Mouse (Mus musculus): ENCODE measurements around the gene Traf3ip1.

The Traf3ip1 gene

DNA sequence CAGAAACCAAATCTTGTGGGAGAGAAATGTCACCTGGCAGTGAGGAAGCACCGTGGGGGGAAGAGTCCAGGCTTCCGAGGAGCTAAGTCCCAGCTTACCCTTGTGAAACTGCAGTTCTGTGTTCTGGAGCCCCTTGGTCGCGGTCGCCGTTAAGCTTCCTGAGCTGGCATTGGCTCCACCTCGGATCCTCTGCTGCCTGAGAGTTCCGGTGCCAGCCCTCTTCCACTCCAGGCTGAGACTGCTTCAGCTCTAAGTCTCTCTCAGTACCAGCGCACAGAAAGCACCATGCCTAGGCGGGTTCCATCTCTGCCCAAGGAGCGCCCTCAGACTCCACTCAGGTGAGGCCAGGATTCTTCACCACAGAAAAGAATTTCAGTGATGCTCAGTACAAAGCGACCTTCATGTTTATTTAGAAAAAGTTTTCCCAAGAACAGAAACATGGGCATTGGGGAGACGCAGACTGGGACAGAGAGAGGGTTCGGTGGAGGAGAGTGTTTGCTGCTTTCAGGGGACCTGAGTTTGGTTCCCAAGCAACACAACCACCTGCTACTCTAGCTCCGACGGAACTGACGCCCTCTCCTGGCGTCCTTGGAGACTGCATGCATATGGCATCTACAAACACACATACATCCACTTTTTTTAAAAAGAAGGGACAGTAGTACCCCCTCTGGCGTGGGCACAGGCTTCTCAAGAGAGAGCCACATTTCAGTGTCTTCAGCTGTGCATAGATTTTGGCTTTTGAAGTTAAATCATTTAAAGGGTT lies 39.7 kb downstream of the Traf3ip1 start:
- no peak for DNase-seq (ENCODE audit: low read depth, low spot score)

DNA sequence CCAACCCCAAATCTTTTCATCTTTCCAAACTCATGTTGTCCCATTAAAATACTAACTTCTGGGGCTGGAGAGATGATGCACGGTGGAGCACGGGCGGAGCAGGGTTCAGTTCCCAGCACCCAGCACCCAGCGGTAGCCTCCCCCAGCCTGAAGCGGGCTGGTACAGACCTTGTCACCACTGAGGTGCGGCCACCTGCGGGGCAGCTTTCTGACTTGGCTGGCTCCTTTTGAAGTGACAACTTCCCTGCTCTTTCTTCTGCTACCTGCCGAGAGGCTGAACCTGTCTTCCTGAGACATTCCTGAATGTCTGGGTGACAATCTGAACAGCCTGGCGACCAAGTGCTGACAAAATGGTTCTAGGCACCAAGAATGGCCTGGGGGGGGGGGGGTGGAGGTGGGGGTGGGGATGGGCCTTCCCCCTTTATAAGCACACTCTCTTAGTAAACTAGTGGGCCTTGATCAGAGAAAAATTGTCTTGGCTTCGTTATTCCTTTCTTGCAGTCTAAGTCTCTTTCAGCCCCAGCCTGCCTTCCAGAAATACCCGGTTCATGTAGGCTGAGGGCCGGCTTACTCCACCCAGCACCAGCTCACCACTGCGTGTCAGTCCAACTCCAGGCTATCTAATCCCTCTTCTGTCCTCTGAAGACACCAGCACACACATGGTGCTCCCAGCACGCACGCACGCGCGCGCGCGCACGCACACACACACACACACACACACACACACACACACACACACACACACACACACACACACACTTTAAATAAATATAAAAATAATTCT lies 43.5 kb downstream of the Traf3ip1 start:
- DNase-seq (ENCODE audit: low read depth, low spot score) = no peak

DNA sequence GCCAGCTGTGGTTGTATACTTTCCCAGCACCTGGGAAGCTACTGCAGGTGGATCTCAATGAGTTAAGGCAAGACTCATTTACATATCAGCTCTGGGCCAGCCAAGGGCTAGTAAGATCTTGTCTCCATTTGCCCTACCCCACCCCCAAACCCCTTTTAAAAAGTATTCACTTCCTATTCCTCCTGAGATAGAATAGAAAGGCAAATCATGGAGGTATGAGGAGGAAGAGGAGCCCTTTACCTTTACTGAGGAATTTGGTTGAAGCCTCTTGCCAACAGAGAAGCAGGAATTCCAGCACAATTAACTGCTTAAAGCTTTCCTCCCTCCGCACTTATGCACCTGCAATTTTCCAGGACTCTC lies 44.1 kb downstream of the Traf3ip1 start:
- DNase-seq (ENCODE audit: low read depth, low spot score) = no peak

DNA sequence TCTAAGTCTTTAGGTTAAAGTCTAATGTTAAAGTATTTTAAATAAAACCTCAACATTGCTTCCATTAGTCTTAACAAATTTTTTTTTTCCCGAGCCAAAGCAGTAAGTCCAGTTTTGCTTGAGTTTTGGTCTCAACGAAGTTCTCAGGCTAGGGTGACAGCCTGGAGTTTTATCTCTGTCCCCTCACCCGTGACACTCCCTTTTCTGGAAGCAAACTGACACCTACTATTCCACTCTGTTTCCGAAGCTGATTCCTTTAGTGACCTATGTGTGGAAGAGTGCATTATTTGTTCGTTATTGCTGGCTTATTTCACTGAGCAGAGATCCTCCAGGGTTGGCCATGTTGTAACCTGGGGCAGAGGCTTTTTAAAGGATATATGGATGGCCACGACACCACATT lies 44.8 kb downstream of the Traf3ip1 start:
- DNase-seq (ENCODE audit: low read depth, low spot score) = no peak

DNA sequence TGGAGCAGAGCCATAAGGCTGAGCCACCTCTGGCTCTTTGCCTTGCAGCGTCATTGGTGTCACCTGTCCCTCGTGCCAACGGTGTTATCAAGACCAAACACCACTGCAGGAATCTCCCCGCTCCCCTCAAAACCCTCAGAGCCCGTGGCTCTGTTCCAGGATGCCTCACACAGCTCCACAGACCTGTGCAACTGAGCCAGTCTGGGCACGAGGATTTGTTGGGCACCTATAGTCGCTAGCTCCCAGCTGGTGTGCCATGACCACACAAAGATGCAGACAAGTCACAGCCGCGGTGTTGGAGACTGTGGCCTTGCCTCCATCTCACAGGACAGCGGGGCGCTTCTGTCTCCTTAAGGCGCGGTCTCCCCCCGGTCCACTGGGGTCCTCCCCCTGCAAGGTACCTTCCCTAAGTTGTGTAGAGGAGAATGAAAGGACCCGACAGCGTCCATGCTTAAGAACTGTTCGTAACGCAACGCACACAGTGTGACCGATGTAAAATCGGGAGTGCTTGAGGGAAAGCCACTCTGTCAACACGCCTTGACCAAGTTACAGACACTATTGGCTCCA lies 45.3 kb downstream of the Traf3ip1 start:
- no peak for DNase-seq (ENCODE audit: low read depth, low spot score)

DNA sequence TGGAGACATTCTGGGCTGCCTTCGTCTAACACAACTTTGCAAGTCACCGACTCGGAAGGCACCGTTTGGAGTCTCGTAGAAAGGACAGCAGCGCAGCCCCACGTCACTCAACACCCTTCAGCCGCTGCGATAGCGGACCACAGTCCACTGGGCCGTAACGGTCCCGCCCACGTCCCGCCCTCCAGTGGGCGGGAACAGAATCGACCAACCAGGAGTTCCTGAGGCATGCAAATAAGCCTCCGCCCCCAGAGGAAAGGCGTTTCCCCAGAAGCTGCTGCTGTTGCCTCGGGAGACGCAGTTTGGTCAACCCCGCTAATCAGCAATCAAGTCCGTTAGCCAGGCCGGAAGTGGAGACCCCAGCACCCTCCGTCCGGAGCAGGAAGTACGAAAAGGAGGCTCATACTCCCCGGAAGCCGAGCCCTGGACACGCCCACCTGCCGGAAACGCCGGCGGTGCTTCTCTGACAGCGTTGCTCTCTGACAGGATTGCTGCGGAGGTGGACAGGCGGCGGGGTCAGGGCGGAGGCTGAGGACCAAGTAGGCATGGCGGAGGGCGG lies 45.9 kb downstream of the Traf3ip1 start, which contains the start of gene Asb1:
Gene Asb1, plus strand, starts transcription at position 274 of the 556 bp plus-strand sequence.
- peak; percentile 97 for DNase-seq (ENCODE audit: low read depth, low spot score)

DNA sequence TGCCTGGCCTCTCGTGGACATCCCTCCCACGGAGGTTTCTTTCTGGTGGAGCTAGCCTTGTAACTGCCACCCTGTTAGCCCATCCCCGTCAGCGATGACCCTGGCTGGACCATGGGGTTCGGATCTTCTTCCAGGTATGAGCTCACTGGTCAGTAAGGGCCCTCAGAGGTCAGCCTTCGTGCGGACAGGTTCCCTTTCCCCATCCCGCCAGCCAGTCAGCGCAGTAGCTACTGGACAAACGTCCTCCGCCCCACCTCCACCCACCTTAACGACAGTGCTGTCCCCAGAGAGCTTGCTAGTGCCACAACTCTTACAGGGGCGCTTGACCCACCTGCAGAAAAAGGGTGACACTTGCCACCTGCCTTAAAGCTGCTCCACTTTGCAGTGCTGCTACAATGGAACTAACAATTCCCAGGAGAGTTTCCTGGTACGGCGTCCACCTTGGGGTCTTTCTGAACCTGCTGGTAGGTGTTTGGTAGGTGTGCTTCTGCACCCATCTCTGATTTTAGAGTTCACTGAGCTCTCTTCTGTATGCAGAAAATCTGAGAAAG lies 46.7 kb downstream of the Traf3ip1 start:
- no peak for DNase-seq (ENCODE audit: low read depth, low spot score)

DNA sequence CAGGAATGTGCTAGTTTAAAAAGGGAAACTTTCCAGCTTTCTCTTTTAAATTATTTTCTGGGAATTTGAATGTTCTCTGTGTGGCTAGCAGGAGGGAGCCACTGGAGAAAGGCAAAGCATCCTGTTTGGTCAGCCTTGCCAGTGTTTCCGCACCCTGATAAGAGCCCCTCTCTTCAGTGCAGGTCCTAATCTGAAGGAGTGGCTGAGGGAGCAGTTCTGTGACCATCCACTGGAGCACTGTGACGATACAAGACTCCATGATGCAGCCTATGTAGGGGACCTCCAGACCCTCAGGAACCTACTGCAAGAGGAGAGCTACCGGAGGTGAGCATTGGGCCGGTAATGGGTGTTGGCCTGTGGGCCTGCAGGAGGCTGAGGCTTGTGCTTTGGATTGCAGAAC lies 49.5 kb downstream of the Traf3ip1 start:
- DNase-seq (ENCODE audit: low read depth, low spot score) = no peak

DNA sequence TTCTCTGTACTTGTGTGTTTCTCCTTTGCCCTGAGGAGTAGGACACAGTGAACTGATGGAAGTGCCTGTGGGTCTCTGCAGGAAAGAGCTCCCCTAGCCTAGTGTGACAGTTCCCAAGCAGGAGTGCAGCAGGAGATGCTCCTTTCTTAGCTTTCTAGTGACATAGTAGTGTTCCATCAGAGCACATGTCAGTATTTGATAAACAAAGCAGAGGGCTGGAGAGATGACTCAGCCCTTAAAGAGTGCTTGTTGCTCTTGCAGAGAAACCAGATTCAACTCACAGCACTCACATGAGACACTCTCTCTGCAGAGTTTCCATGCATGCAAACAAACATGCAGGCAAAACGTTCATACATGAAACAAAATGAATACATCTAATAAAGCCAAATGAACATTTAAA lies 50.8 kb downstream of the Traf3ip1 start:
- DNase-seq (ENCODE audit: low read depth, low spot score) = no peak

DNA sequence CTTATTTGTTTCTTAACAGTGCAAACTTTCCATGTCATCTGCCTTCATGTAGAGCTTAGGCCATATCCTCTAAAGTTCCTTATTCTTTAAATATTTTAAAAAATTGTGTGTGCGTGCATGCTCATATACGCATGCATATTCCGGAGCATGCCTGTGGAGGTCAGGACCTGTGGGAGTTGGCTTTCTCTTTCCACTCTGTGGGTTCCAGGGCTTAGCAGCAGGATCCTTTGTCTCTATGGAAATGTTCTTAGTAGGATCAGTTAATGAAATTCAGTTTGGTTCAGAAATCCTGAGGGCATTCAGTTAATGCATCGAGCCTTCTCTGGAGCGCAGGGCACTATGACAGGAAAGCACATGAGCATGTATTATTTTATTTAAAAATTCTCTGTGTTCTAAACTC lies 53.1 kb downstream of the Traf3ip1 start:
- no peak for DNase-seq (ENCODE audit: low read depth, low spot score)

DNA sequence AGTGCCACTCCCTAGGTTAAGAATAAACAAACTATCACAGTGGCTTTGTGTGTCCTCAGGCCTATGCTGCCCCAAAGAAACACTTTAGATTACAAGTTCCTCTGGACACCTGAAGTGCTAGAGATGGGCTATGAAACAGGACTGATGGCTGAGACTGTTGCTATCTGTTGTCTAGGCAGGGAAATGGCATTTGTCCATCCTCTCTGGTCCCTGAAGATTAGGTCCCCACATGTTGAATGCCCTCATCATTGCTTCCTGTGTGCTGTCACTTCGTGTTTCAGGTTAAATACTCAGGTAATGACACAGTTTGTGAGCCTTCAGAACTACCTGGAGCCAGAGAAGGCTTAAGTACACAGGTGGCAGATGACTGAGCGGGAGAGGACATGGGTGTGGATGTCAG lies 54.6 kb downstream of the Traf3ip1 start:
- DNase-seq (ENCODE audit: low read depth, low spot score) = no peak

DNA sequence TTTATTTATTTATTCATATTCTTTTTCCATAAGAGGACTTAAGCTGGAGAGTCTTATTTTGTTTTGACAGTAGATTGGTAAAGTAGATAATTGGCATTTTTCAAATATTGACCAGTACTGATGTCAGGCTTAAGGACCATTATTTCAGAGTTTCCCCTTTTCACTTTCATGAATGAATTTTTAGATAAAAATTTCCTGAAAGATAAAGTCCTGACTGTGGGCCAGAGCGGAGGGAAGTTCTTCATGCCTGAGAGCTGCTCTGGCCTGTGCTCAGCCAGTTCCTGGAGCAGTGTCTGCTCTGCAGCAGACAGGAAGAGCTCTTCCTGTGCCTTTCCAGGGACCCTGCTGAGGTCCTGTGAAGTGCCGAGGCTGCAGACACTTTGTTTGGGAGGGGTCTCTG lies 62.7 kb downstream of the Traf3ip1 start:
- DNase-seq (ENCODE audit: low read depth, low spot score) = no peak

DNA sequence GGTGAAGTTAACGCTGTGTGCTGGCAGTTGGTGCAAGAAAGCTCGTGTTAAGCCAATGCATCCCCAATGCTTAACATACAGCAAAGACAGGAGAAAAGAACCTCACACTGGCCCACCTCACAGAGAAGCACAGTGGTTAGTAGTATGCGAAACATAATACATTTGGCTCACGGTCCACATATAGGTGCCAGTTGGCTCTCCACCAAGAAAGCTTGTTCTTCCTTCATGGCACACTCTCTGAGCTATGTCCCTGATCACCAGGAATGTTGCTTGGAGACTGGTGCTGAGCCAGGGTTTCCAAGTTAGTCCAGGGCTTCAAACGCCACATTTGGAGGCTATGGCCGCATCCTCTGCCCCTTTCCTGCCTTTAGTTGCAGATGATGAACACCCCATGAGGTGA lies 66.8 kb downstream of the Traf3ip1 start:
- DNase-seq (ENCODE audit: low read depth, low spot score) = no peak

DNA sequence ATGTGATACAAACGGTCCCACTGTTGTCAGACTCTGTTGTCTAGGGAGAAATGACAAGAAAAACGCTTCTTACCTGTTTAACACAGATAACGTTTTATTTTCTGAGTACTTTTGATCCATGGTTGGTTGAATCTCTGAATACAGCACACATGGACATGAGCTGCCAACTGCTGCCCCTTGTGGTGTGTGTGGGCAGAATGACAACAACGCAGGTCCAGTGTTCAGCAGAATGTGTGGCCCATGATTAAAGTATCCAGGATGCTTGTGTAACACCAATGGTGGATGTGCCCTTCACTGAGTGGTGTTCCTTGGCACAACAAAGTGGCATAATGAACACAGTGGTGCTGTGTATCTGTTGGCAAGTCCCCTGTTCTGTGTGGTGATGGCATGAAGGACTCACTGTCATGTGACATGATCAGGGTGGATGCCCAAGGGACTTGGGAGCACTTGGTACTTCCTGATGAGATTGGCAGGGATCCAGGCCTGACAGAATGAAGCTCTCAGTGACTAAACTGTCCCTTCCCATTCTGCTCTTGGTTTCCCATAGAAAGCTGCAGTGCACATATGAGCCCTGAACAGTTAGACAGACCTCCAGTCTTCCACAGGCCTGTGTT lies 68.6 kb downstream of the Traf3ip1 start:
- no peak for DNase-seq (ENCODE audit: low read depth, low spot score)

DNA sequence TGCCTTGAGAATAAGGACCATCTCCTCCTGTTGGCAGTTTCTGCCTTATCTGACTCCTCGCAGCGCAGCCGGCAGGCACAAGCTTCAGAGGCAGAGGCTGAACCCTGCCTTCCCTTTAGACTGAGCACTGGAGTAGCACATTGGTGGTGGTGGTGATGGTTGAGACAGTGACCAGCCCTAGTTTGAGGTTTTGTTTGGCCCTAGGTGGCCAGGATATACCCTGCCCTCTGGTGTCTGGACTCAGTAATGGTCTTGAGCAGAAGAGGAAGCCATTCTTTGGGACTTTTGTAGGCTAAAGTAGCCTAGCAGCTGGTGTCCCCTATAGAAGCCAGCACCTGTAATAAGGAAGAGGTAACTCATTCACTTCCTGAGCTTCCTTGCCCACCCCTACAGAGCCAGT lies 69.6 kb downstream of the Traf3ip1 start:
- DNase-seq (ENCODE audit: low read depth, low spot score) = no peak

DNA sequence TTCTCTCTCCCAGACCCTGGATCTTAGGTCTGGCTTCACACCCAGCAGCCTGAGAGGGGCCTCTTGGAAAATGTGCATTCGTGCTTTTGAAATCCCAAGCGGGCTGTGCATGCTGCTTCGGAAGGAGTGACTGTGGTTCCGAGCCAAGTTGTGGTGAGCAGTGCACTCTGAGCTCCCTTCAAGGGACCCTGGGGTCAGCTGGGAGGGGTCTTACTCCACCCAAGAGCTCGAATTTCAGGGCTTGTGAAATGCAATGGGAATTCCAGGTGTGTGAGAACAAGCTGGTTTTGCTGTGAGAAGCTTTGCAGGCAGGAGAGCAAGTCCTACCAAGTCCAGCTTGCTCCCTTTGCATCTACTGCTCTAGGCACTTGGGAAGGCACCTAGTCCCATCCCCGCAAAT lies 70.2 kb downstream of the Traf3ip1 start:
- no peak for DNase-seq (ENCODE audit: low read depth, low spot score)

DNA sequence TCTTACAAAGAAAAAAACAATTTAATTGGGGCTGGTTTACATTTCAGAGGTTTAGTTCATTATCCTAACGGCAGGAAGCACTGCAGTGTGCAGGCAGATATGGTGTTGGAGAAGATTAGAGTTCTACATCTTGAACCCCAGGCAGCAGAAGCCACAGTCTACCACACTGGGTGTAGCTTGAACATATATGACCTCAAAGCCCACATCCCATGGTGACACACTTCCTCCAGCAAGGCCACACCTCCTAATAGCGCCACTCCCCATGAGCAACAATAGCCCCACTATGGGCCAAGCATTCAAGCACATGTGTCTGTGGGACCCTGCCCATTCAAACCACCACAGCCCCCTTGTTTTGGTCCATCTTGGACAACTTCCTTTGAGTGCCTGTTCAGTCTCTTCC lies 72.8 kb downstream of the Traf3ip1 start:
- DNase-seq (ENCODE audit: low read depth, low spot score) = no peak

DNA sequence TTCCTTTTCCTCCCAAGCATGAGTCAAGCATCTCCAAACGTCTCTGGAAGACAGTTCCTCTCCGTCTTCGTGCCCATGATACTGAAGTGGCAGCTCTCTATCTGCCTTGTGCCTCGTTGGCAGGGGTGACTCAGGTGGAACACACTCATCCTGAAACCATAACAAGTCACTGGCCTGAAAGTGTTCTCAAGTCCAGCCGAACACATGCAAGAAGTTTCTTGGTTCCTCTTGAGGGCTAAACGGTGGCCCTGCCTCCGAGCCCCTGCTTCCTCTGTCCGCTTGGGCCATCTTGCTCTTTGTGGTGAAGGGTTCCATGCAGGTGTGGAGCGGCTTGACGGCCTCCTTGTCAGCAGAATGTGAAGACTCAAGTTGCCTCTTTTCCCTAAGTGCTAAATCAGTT lies 78.0 kb downstream of the Traf3ip1 start:
- DNase-seq (ENCODE audit: low read depth, low spot score) = no peak

DNA sequence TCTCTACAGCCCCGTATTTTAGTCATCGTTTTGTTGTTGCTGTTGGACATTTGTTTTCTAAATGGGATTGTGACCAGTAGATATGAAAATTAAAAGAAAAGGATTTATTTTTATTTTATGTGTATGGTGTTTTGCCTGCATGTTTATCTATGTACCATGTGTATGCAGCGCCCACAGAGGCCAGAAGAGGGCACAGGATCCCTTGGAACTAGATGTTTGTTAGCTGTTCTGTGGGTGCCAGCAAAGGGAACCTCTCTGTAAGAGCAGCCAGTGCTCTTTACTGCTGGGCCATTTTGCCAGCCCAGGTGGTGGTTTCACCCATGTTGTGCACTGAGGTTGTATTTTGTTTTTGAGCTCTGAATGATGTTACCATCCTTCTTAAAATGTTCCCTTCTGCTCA lies 79.8 kb downstream of the Traf3ip1 start:
- DNase-seq (ENCODE audit: low read depth, low spot score) = peak; percentile 21

DNA sequence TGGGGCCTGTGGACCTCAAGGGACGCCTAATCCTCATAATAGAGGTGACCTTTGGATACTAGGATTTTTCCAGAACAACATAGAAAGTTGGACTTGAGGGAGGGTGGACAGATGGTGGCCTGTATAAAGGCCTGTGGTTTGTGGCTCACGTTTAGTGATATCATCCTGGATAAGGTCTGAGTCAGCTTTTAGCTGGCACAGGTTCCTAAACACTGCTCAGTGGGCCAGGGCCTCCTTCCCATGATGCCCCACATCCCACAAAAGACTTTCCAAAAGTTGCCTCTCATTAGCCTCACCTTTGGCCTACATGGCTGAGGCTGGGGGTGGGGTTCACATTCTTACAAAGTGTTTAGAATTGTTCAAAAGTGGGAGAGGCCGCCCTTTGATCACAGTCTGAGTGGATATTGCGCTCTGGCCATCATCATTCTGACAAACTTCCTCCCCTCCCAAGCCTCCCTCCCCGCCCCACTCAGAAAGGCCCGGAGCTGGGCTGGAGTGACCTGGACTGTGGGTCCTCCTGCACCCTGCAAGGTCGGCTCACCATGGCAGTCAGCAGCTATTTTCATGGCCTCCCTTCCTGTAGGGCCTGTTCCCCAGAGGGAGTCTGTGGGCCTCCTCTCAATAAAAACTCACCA lies 83.6 kb downstream of the Traf3ip1 start:
- DNase-seq (ENCODE audit: low read depth, low spot score) = no peak
